Mouse (Mus musculus) midbrain, postnatal 0 days (tissue): ENCODE measurements around the gene Fam162b. TPM values are rescaled to one million over a fixed set of nuclear protein-coding genes. Genes with fewer than 3 reads are reported as not detected.

ENCODE experiments used
- ATAC-seq: fragments of 200-750 bp; cut with Nextera tagmentation; 2 replicates; pipeline ENCODE4 v1.8.0; 2017; ENCODE audit warnings: moderate number of reproducible peaks, mild to moderate bottlenecking, moderate TSS enrichment, moderate library complexity; ENCODE audit not compliant: low FRiP score
- DNase-seq: peaks from one replicate; pipeline ENCODE4 v3.0.0-alpha.2; 2015; ENCODE audit warnings: low spot score
- H3K27ac ChIP-seq: fragments of 300-500 bp; sonication (generic); 2 replicates; pipeline ENCODE4 v1.5.1; 2014; ENCODE audit warnings: low read depth, mild to moderate bottlenecking, low read length, mixed read lengths
- H3K27me3 ChIP-seq: fragments of 300-500 bp; sonication (generic); 2 replicates; pipeline ENCODE4 v1.6.1; 2014; ENCODE audit warnings: low read length, control low read depth, mixed read lengths; ENCODE audit not compliant: insufficient read depth
- H3K36me3 ChIP-seq: fragments of 300-500 bp; sonication (generic); 2 replicates; pipeline ENCODE4 v1.6.1; 2014; ENCODE audit warnings: low read length, control low read depth, mixed read lengths; ENCODE audit not compliant: insufficient read depth
- H3K4me1 ChIP-seq: fragments of 300-500 bp; sonication (generic); 2 replicates; pipeline ENCODE4 v1.6.1; 2014; ENCODE audit warnings: mild to moderate bottlenecking, control low read depth, antibody characterized with exemption, low read length, mixed read lengths; ENCODE audit not compliant: insufficient read depth
- H3K4me2 ChIP-seq: fragments of 300-500 bp; sonication (generic); 2 replicates; pipeline ENCODE4 v1.6.1; 2014; ENCODE audit warnings: low read depth, mild to moderate bottlenecking, low read length, mixed read lengths; ENCODE audit not compliant: poor library complexity, severe bottlenecking
- H3K4me3 ChIP-seq: fragments of 300-500 bp; sonication (generic); 2 replicates; pipeline ENCODE4 v1.5.1; 2014; ENCODE audit warnings: low read depth, mild to moderate bottlenecking, low read length, moderate library complexity
- H3K9ac ChIP-seq: fragments of 300-500 bp; sonication (generic); replicated peaks from 2 replicates; pipeline ENCODE4 v1.6.1; 2014; ENCODE audit warnings: mild to moderate bottlenecking, low read length, moderate library complexity, mixed read lengths; ENCODE audit not compliant: poor library complexity, severe bottlenecking
- H3K9me3 ChIP-seq: fragments of 300-500 bp; sonication (generic); 2 replicates; pipeline ENCODE4 v1.6.1; 2016; ENCODE audit warnings: low read length, control low read depth
- CTCF ChIP-seq: IDR thresholded peaks from 2 replicates; pipeline ENCODE4 v1.5.1; 2016; ENCODE audit warnings: antibody characterized with exemption, mild to moderate bottlenecking
- WGBS: fragments of 180-500 bp; shearing (Covaris S2); extraction: QIAGEN DNeasy Blood & Tissue Kit; methylation state at CpG from one replicate; pipeline ENCODE4 v1.1.7; 2014; 5-methylcytosine and 5-hydroxymethylcytosine counted together
- polyA plus RNA-seq: library from polyadenylated mRNA; unstranded; fragments of >200 nt; fragmentation: Nextera tagmentation; extraction: Ambion mirVana; gene quantifications from 2 replicates; pipeline ENCODE4 v1.2.1, GENCODE M21; 2015
- total RNA-seq: library from RNA; depleted of rRNA; stranded (reverse); fragments of >200 nt; gene quantifications from 2 replicates; pipeline ENCODE4 v1.2.3, GENCODE M21; 2014

Gene Fam162b
- total and polyA plus RNA-seq, 2 experiments from 2014 or later, result 1.8 TPM; not detected in 1

- Histone ChIP-seq H3K4me2 (no peak overlapping the region), H3K27ac (no peak overlapping the region), H3K27me3 (no peaks in the 10 kb centered on the region), H3K4me3 (no peak overlapping the region), H3K9ac (no peak overlapping the region), H3K36me3 (no peaks in the 10 kb centered on the region), H3K4me1 (no peaks in the 10 kb centered on the region), H3K9me3 (no peaks in the 10 kb centered on the region)
- no peak for DNase-seq
- ATAC-seq, result no peak
- TF ChIP-seq CTCF, result no peak
- 80% methylated on average over 11 of the region's 11 CpGs for WGBS
Measured at GRCm38 (mm10) chr10:51614826-51615590, 24.7 kb upstream of the Fam162b start.

- no peak for DNase-seq
- Histone ChIP-seq H3K9ac (no peak overlapping the region), H3K4me1 (no peaks in the 10 kb centered on the region), H3K36me3 (no peaks in the 10 kb centered on the region), H3K27ac (no peak overlapping the region), H3K27me3 (no peaks in the 10 kb centered on the region), H3K4me3 (no peak overlapping the region), H3K4me2 (no peak overlapping the region), H3K9me3 (no peaks in the 10 kb centered on the region)
- 75% methylated on average over 3 of the region's 3 CpGs for WGBS
- TF ChIP-seq CTCF, result no peak
- no peak for ATAC-seq
Measured at GRCm38 (mm10) chr10:51613421-51613820, 23.1 kb upstream of the Fam162b start.

GRCm38 (mm10) chr10:51611969-51612682 lies 21.8 kb upstream of the Fam162b start:
- H3K27me3 ChIP-seq, result no peaks in the 10 kb centered on the region
- no peak for ATAC-seq
- H3K9me3 ChIP-seq, result no peaks in the 10 kb centered on the region
- no peaks in the 10 kb centered on the region for H3K4me1 ChIP-seq
- DNase-seq, result no peak
- H3K9ac ChIP-seq, result no peak overlapping the region
- no peak overlapping the region for H3K4me2 ChIP-seq
- WGBS, result 81% methylated on average over 9 of the region's 9 CpGs
- no peak overlapping the region for H3K4me3 ChIP-seq
- no peaks in the 10 kb centered on the region for H3K36me3 ChIP-seq
- TF ChIP-seq CTCF, result no peak
- no peak overlapping the region for H3K27ac ChIP-seq

- H3K9me3 ChIP-seq, result no peaks in the 10 kb centered on the region
- no peak overlapping the region for H3K27ac ChIP-seq
- H3K4me2 ChIP-seq, result no peak overlapping the region
- ATAC-seq (no peak), DNase-seq (no peak)
- no peaks in the 10 kb centered on the region for H3K36me3 ChIP-seq
- WGBS, result 80% methylated on average over 4 of the region's 4 CpGs
- no peaks in the 10 kb centered on the region for H3K27me3 ChIP-seq
- no peak overlapping the region for H3K9ac ChIP-seq
- TF ChIP-seq CTCF, result no peak
- no peak overlapping the region for H3K4me3 ChIP-seq
- no peaks in the 10 kb centered on the region for H3K4me1 ChIP-seq
Measured at GRCm38 (mm10) chr10:51609741-51610425, 19.6 kb upstream of the Fam162b start.

GRCm38 (mm10) chr10:51596928-51597635 lies 6.8 kb upstream of the Fam162b start:
- no peaks in the 10 kb centered on the region for H3K36me3 ChIP-seq
- H3K27ac ChIP-seq, result no peak overlapping the region
- no peaks in the 10 kb centered on the region for H3K4me1 ChIP-seq
- no peaks in the 10 kb centered on the region for H3K27me3 ChIP-seq
- no peak overlapping the region for H3K4me2 ChIP-seq
- ATAC-seq (no peak), DNase-seq (no peak)
- H3K4me3 ChIP-seq, result no peak overlapping the region
- 83% methylated on average over 9 of the region's 9 CpGs for WGBS
- no peak for TF ChIP-seq CTCF
- H3K9me3 ChIP-seq, result no peaks in the 10 kb centered on the region
- no peak overlapping the region for H3K9ac ChIP-seq
